Mouse (Mus musculus) cortical plate, adult 2 months (tissue): Measurements from ENCODE around the gene Wnt11. TPM values are rescaled to one million over a fixed set of nuclear protein-coding genes. Genes with fewer than 3 reads are reported as not detected.

Experiments
- H3K27ac ChIP-seq: fragments of 200-500 bp; 2 replicates; pipeline ENCODE4 v1.5.1; 2012; ENCODE audit warnings: low read length, control low read depth, inconsistent platforms; ENCODE audit not compliant: insufficient read depth
- H3K4me1 ChIP-seq: fragments of 200-500 bp; 2 replicates; pipeline ENCODE4 v1.6.1; 2011; ENCODE audit warnings: low read length; ENCODE audit not compliant: control insufficient read depth, insufficient read depth
- H3K4me3 ChIP-seq: fragments of 200-500 bp; 2 replicates; pipeline ENCODE4 v1.5.1; 2011; ENCODE audit warnings: mild to moderate bottlenecking, low read length, control low read depth; ENCODE audit not compliant: insufficient read depth
- CTCF ChIP-seq: fragments of 200-500 bp; IDR thresholded peaks from 2 replicates; pipeline ENCODE4 v1.5.1; 2011; ENCODE audit warnings: mild to moderate bottlenecking, control low read depth, low read length; ENCODE audit not compliant: insufficient read depth; ENCODE audit errors: extremely low read depth
- POLR2A ChIP-seq: fragments of 200-500 bp; IDR thresholded peaks from 2 replicates; pipeline ENCODE4 v1.6.1; 2011; ENCODE audit warnings: mild to moderate bottlenecking, low read length, control low read depth; ENCODE audit not compliant: insufficient read depth; ENCODE audit errors: extremely low read depth
- polyA plus RNA-seq: library from polyadenylated mRNA; depleted of rRNA; stranded (reverse); fragments of >200 nt; gene quantifications from 2 replicates; pipeline ENCODE4 v1.2.3, GENCODE M21; 2012; rRNA removed

The Wnt11 gene
- polyA plus RNA-seq, 1 experiment, result 0.69 TPM

- TF ChIP-seq CTCF (no peak), POLR2A (no peak)
- Histone ChIP-seq H3K4me3 (no peak overlapping the region), H3K27ac (no peak overlapping the region), H3K4me1 (0 out of 2 replicates have a peak, but pooled peaks cover 1% of the 10 kb centered on the region)
These were observed 60.7 kb downstream of the Wnt11 start for GRCm38 (mm10) chr7:98895501-98896095.

- H3K4me1 ChIP-seq, result 0 out of 2 replicates have a peak, but pooled peaks cover 1% of the 10 kb centered on the region
- H3K4me3 ChIP-seq, result no peak overlapping the region
- H3K27ac ChIP-seq, result no peak overlapping the region
- TF ChIP-seq POLR2A (no peak), CTCF (no peak)
These were observed 62.4 kb downstream of the Wnt11 start for GRCm38 (mm10) chr7:98897323-98897722.

GRCm38 (mm10) chr7:98899815-98900214 lies 64.9 kb downstream of the Wnt11 start:
- H3K4me3 ChIP-seq, result no peak overlapping the region
- TF ChIP-seq CTCF (no peak), POLR2A (no peak)
- H3K4me1 ChIP-seq, result 0 out of 2 replicates have a peak, but pooled peaks cover 1% of the 10 kb centered on the region
- H3K27ac ChIP-seq, result no peak overlapping the region

- H3K27ac ChIP-seq, result no peak overlapping the region
- 0 out of 2 replicates have a peak, but pooled peaks cover 1% of the 10 kb centered on the region for H3K4me1 ChIP-seq
- TF ChIP-seq POLR2A (no peak), CTCF (0 out of 2 replicates have a peak, but pooled peaks have one; percentile 26)
- H3K4me3 ChIP-seq, result no peak overlapping the region
These were observed 66.2 kb downstream of the Wnt11 start for GRCm38 (mm10) chr7:98901120-98901519.

GRCm38 (mm10) chr7:98903884-98904283 lies 69.0 kb downstream of the Wnt11 start:
- H3K4me1 ChIP-seq, result 0 out of 2 replicates have a peak, but pooled peaks cover 1% of the 10 kb centered on the region
- TF ChIP-seq POLR2A, result no peak
- TF ChIP-seq CTCF, result no peak

More at GRCm38 (mm10) chr7:98903884-98904283, 69.0 kb downstream of the Wnt11 start:
- Histone ChIP-seq H3K4me3 (no peak overlapping the region), H3K27ac (no peak overlapping the region)

Other genes with a start within 250 kb of the Wnt11 start
- gene Emsy, start 178.3 kb upstream of the Wnt11 start, polyA plus RNA-seq, result 46.9 and 50.9 TPM in 2 replicates
- gene Thap12, start 132.0 kb upstream of the Wnt11 start, polyA plus RNA-seq, result 38.9 and 39.3 TPM in 2 replicates